Mouse (Mus musculus) MEL (cell line): ENCODE data around the gene Zdhhc14. TPM values are rescaled to one million over a fixed set of nuclear protein-coding genes. Genes with fewer than 3 reads are reported as not detected.

Experiments
- DNase-seq: peaks from one replicate; pipeline ENCODE4 v3.0.0; 2011; ENCODE audit warnings: low read depth, low spot score
- H3K27ac ChIP-seq: 2 replicates; pipeline ENCODE4 v1.5.1; 2012; ENCODE audit warnings: low read depth, mild to moderate bottlenecking, control low read depth, low read length, moderate library complexity; ENCODE audit not compliant: control insufficient read depth
- H3K27me3 ChIP-seq, 2 experiments: fragments of 150-350 bp in 1 of 2; sonication (generic) in 1 of 2; 2 replicates each; pipeline ENCODE4 v1.6.1; 2012; ENCODE audit warnings: low read length in 2 of 2, mild to moderate bottlenecking in 2 of 2, improper control_type of control experiment in 1 of 2, moderate library complexity in 1 of 2; ENCODE audit not compliant: insufficient read depth in 2 of 2, control insufficient read depth in 1 of 2
- H3K36me3 ChIP-seq, 2 experiments: 2 replicates each; pipeline ENCODE4 v1.6.1; 2012 to 2014; ENCODE audit warnings: low read length in 2 of 2, improper control_type of control experiment in 1 of 2, inconsistent platforms in 1 of 2, mild to moderate bottlenecking in 1 of 2; ENCODE audit not compliant: insufficient read depth in 2 of 2, control insufficient read depth in 1 of 2
- H3K4me1 ChIP-seq, 2 experiments: fragments of 150-350 bp in 1 of 2; sonication (generic) in 1 of 2; 2 replicates each; pipeline ENCODE4 v1.6.1; 2012; ENCODE audit warnings: low read length in 2 of 2, improper control_type of control experiment in 1 of 2, mild to moderate bottlenecking in 1 of 2; ENCODE audit not compliant: insufficient read depth in 2 of 2, control insufficient read depth in 1 of 2
- H3K4me3 ChIP-seq, 2 experiments: fragments of 150-350 bp in 1 of 2; sonication (generic) in 1 of 2; 2 replicates each; pipeline ENCODE4 v1.5.1; 2012; ENCODE audit warnings: low read depth in 2 of 2, low read length in 2 of 2, mild to moderate bottlenecking in 2 of 2, moderate library complexity in 2 of 2, control low read depth in 1 of 2, improper control_type of control experiment in 1 of 2; ENCODE audit not compliant: control insufficient read depth in 1 of 2, insufficient read depth in 1 of 2
- H3K79me2 ChIP-seq: 2 replicates; pipeline ENCODE4 v1.6.1; 2012; ENCODE audit warnings: mild to moderate bottlenecking, low read length, moderate library complexity; ENCODE audit not compliant: control insufficient read depth, poor library complexity, insufficient read depth
- H3K9ac ChIP-seq: 2 replicates; pipeline ENCODE4 v1.6.1; 2012; ENCODE audit warnings: low read depth, mild to moderate bottlenecking, control low read depth, low read length, moderate library complexity; ENCODE audit not compliant: control insufficient read depth, poor library complexity, severe bottlenecking
- H3K9me3 ChIP-seq: fragments of 150-350 bp; sonication (generic); replicated peaks from 2 replicates; pipeline ENCODE4 v1.6.1; 2012; ENCODE audit warnings: mild to moderate bottlenecking, low read length, improper control_type of control experiment, moderate library complexity; ENCODE audit not compliant: insufficient read depth
- BHLHE40 ChIP-seq: IDR thresholded peaks from 2 replicates; pipeline ENCODE4 v1.6.1; 2012; ENCODE audit warnings: low read depth, mild to moderate bottlenecking, inconsistent platforms, low read length, improper control_type of control experiment, borderline replicate concordance
- CHD2 ChIP-seq: IDR thresholded peaks from 2 replicates; pipeline ENCODE4 v1.6.1; 2011; ENCODE audit warnings: low read length, improper control_type of control experiment
- EP300 ChIP-seq, 2 experiments: IDR thresholded peaks; 2 replicates each; pipeline ENCODE4 v1.6.1; 2011; ENCODE audit warnings: improper control_type of control experiment in 2 of 2, low read length in 2 of 2, low read depth in 1 of 2, mild to moderate bottlenecking in 1 of 2
- ETS1 ChIP-seq: IDR thresholded peaks from 2 replicates; pipeline ENCODE4 v1.6.1; 2012; ENCODE audit warnings: low read depth, mild to moderate bottlenecking, inconsistent platforms, low read length, improper control_type of control experiment, moderate library complexity
- HCFC1 ChIP-seq: IDR thresholded peaks from 2 replicates; pipeline ENCODE4 v1.6.1; 2012; ENCODE audit warnings: low read depth, mild to moderate bottlenecking, inconsistent platforms, low read length, improper control_type of control experiment, moderate library complexity
- JUND ChIP-seq: IDR thresholded peaks from 2 replicates; pipeline ENCODE4 v1.6.1; 2011; ENCODE audit warnings: low read depth, mild to moderate bottlenecking, improper control_type of control experiment, low read length
- KAT2A ChIP-seq: conservative IDR thresholded peaks from 2 replicates; pipeline ENCODE4 v1.6.1; 2012; ENCODE audit warnings: low read depth, low read length, improper control_type of control experiment, inconsistent platforms
- MAFK ChIP-seq: IDR thresholded peaks from 2 replicates; pipeline ENCODE4 v1.6.1; 2011; ENCODE audit warnings: low read depth, mild to moderate bottlenecking, low read length, improper control_type of control experiment, borderline replicate concordance
- MAX ChIP-seq: IDR thresholded peaks from 2 replicates; pipeline ENCODE4 v1.6.1; 2011; ENCODE audit warnings: low read length, improper control_type of control experiment
- MEF2A ChIP-seq: IDR thresholded peaks from 2 replicates; pipeline ENCODE4 v1.6.1; 2014; ENCODE audit warnings: low read depth, mild to moderate bottlenecking, inconsistent platforms, low read length, improper control_type of control experiment; ENCODE audit not compliant: poor library complexity, insufficient replicate concordance, severe bottlenecking; ENCODE audit errors: extremely low read depth
- MXI1 ChIP-seq: IDR thresholded peaks from 2 replicates; pipeline ENCODE4 v1.6.1; 2011; ENCODE audit warnings: mild to moderate bottlenecking, low read depth, low read length, improper control_type of control experiment
- NRF1 ChIP-seq: IDR thresholded peaks from 2 replicates; pipeline ENCODE4 v1.6.1; 2014; ENCODE audit warnings: low read depth, mild to moderate bottlenecking, inconsistent platforms, low read length, improper control_type of control experiment, moderate library complexity; ENCODE audit not compliant: poor library complexity, insufficient read depth, severe bottlenecking
- POLR2A ChIP-seq, 2 experiments: IDR thresholded peaks; 2 replicates each; pipeline ENCODE4 v1.6.1; 2011 to 2012; ENCODE audit warnings: low read length in 2 of 2, mild to moderate bottlenecking in 2 of 2, control low read depth in 1 of 2, improper control_type of control experiment in 1 of 2, low read depth in 1 of 2, moderate library complexity in 1 of 2; ENCODE audit not compliant: control insufficient read depth in 1 of 2, insufficient read depth in 1 of 2, poor library complexity in 1 of 2
- POLR2AphosphoS2 ChIP-seq: IDR thresholded peaks from 2 replicates; pipeline ENCODE4 v1.6.1; 2011; ENCODE audit warnings: low read length, improper control_type of control experiment
- POLR2AphosphoS5 ChIP-seq: IDR thresholded peaks from 2 replicates; pipeline ENCODE4 v1.6.1; 2012; ENCODE audit warnings: low read depth, borderline replicate concordance, mild to moderate bottlenecking, inconsistent platforms, low read length, moderate library complexity, mixed read lengths
- TAL1 ChIP-seq: IDR thresholded peaks from 2 replicates; pipeline ENCODE4 v1.6.1; 2012; ENCODE audit warnings: mild to moderate bottlenecking, inconsistent platforms, low read length, moderate library complexity, mixed read lengths
- TBP ChIP-seq: IDR thresholded peaks from 2 replicates; pipeline ENCODE4 v1.8.0; 2011; ENCODE audit warnings: low read depth, low read length, improper control_type of control experiment
- TCF12 ChIP-seq: IDR thresholded peaks from 2 replicates; pipeline ENCODE4 v1.6.1; 2014; ENCODE audit warnings: low read depth, mild to moderate bottlenecking, inconsistent platforms, low read length, improper control_type of control experiment, moderate library complexity
- UBTF ChIP-seq: IDR thresholded peaks from 2 replicates; pipeline ENCODE4 v1.6.1; 2012; ENCODE audit warnings: low read depth, mild to moderate bottlenecking, inconsistent platforms, low read length, improper control_type of control experiment, moderate library complexity, borderline replicate concordance; ENCODE audit not compliant: insufficient read depth
- USF2 ChIP-seq, 2 experiments: IDR thresholded peaks; 2 replicates each; pipeline ENCODE4 v1.6.1; 2011 to 2012; ENCODE audit warnings: improper control_type of control experiment in 2 of 2, low read length in 2 of 2, borderline replicate concordance in 1 of 2, inconsistent platforms in 1 of 2, low read depth in 1 of 2, mild to moderate bottlenecking in 1 of 2; ENCODE audit not compliant: insufficient read depth in 1 of 2
- ZMIZ1 ChIP-seq: IDR thresholded peaks from 2 replicates; pipeline ENCODE4 v1.6.1; 2012; ENCODE audit warnings: low read depth, mild to moderate bottlenecking, inconsistent platforms, low read length, improper control_type of control experiment, moderate library complexity
- ZNF384 ChIP-seq: IDR thresholded peaks from 2 replicates; pipeline ENCODE4 v1.6.1; 2012; ENCODE audit warnings: low read depth, mild to moderate bottlenecking, inconsistent platforms, low read length, improper control_type of control experiment
- polyA plus RNA-seq, 2 experiments: library from polyadenylated mRNA; stranded (reverse) in 1 of 2; unstranded in 1 of 2; fragments of >175 nt in 1 of 2; fragments of >200 nt in 1 of 2; gene quantifications; 2 replicates each; pipeline versions ENCODE4 v1.2.1 to v1.2.4; 2012; ENCODE audit warnings: low replicate concordance in 2 of 2, low read depth in 1 of 2; ENCODE audit not compliant: insufficient read length in 2 of 2, insufficient read depth in 1 of 2, missing spikeins in 1 of 2
- total RNA-seq: library from RNA; depleted of rRNA; stranded (reverse); fragments of 300-350 nt; gene quantifications from 2 replicates; pipeline ENCODE4 v1.2.3, GENCODE M21; 2012

Gene Zdhhc14
- total and polyA plus RNA-seq, 3 experiments = 3.4 to 4.9 TPM; not detected in 1

DNA sequence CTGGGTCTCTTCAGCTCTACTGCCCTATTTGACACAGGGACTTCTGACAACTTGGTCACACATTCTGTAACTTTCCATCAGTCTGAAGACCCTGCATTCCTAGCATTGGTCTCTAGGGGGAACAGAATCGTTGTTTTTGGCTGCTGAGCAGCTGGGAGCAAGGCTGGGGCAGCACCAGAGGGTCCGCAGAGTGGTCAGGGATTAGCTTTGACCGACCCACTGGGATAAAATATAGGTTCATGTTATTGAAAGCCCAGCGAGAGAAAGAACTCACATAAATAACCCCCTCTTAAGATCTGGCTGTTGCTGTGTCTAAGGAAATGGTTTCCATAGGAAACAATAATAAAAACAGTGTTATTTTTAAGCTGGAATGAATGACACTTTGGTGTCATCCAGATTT, 25.2 kb upstream of the Zdhhc14 start:
- no peak for DNase-seq
- Histone ChIP-seq H3K9me3 (no peaks in the 10 kb centered on the region), H3K27ac (no peak overlapping the region), H3K36me3 (no peaks in the 10 kb centered on the region), H3K4me1 (no peaks in the 10 kb centered on the region), H3K9ac (no peak overlapping the region), H3K27me3 (peaks cover 0 to 1% of the 10 kb centered on the region in 2 experiments; a peak in 1 of 4 replicates), H3K4me3 (no peak overlapping the region), H3K79me2 (no peaks in the 10 kb centered on the region)
- TF ChIP-seq TAL1 = no peak
- TF ChIP-seq USF2 (IDR thresholded peaks at IDR 0.05; ENCODE audit: borderline replicate concordance in 1 of 2, insufficient read depth in 1 of 2, low read depth in 1 of 2, low read length in 2 of 2) = no peak

GRCm38 (mm10) chr17:5472268-5472667, 20.1 kb upstream of the Zdhhc14 start:
- no peak for TF ChIP-seq HCFC1
- TF ChIP-seq UBTF = no peak
- TF ChIP-seq KAT2A = no peak
- no peak for TF ChIP-seq CHD2

DNA sequence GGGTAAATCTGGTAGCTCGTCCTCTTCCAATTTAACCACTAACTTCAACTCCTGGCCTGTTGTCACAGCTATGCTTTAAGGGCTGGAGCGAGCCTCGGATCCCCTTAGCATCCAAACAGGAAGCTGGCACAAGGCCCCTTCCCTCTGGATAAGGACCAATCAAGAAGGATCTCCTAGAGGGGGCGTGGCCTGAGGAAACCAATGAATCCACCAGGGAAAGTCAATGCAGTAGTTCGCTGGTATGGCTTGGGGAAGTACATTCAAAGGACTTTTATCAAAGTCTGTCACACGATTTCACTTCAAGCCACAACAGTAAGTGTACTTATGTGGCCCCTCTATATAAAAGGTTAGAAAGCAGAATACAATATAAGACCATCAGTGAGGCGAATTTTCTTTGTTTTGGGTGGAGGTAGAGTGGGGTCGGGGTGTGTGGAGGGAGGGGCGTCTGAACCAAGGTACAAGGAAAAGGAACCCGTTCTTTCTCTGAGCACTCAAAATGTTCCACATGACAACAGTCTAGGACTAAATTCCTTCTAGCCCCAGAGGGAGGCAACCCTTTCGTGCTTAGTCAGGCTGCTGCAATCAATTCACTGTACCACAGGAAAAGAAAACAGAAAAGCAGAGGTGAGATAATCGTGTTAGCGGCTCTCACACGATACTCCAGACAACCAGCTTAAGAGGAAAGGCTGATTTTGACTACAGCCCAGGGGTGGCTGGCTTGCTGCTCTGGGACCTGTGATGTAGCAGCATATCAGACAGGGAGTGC, 16.2 kb upstream of the Zdhhc14 start:
- Histone ChIP-seq H3K27me3 (no peaks in the 10 kb centered on the region), H3K27ac (peak overlapping the region; percentile 40), H3K4me1 (peaks cover 0 to 5% of the 10 kb centered on the region in 2 experiments; a peak in 1 of 4 replicates), H3K79me2 (no peaks in the 10 kb centered on the region), H3K36me3 (peaks cover 0 to 2% of the 10 kb centered on the region in 2 experiments; a peak in 2 of 4 replicates), H3K9me3 (no peaks in the 10 kb centered on the region), H3K4me3 (peak overlapping the region; percentile 50 to 56), H3K9ac (peak overlapping the region; percentile 54)
- peak; percentile 95 for DNase-seq
- no peak for TF ChIP-seq MAFK
- no peak for TF ChIP-seq NRF1
- no peak for TF ChIP-seq ZMIZ1
- 0 out of 2 replicates have a peak, but pooled peaks have one; percentile 14 for TF ChIP-seq BHLHE40
- TF ChIP-seq EP300 (IDR thresholded peaks at IDR 0.05; ENCODE audit: low read depth in 1 of 2, low read length in 2 of 2) = peak; percentile 5 to 38; a peak in 2 of 4 replicates
- TF ChIP-seq MEF2A = no peak
- TF ChIP-seq HCFC1 = no peak; the same call in none of the 2 replicates
- no peak for TF ChIP-seq TCF12
- 0 out of 2 replicates have a peak, but pooled peaks have one; percentile 45 for TF ChIP-seq MAX
- TF ChIP-seq POLR2AphosphoS2 = no peak
- no peak; the same call in none of the 2 replicates for TF ChIP-seq MXI1
- TF ChIP-seq POLR2AphosphoS5 = no peak
- no peak for TF ChIP-seq CHD2
- peak in 1 of 2 experiments; percentile 56; a peak in 2 of 4 replicates for TF ChIP-seq POLR2A (IDR thresholded peaks at IDR 0.05; ENCODE audit: control insufficient read depth in 1 of 2, insufficient read depth in 1 of 2, low read depth in 1 of 2, low read length in 2 of 2, poor library complexity in 1 of 2)
- TF ChIP-seq JUND = no peak
- TF ChIP-seq ETS1 = no peak
- peak; percentile 51; the same call in 1 of the 2 replicates for TF ChIP-seq TBP
- TF ChIP-seq ZNF384 = no peak
- no peak for TF ChIP-seq USF2 (IDR thresholded peaks at IDR 0.05; ENCODE audit: borderline replicate concordance in 1 of 2, insufficient read depth in 1 of 2, low read depth in 1 of 2, low read length in 2 of 2)

More at GRCm38 (mm10) chr17:5472268-5472667, 20.1 kb upstream of the Zdhhc14 start:
- H3K36me3 ChIP-seq = peaks cover 0 to 2% of the 10 kb centered on the region in 2 experiments; a peak in 2 of 4 replicates
- H3K9ac ChIP-seq = no peak overlapping the region
- no peak overlapping the region for H3K27ac ChIP-seq
- DNase-seq = peak; percentile 49
- peaks cover 0 to 5% of the 10 kb centered on the region in 2 experiments; a peak in 1 of 4 replicates for H3K4me1 ChIP-seq
- 0 out of 4 replicates have a peak, but pooled peaks cover 0 to 1% of the 10 kb centered on the region in 2 experiments for H3K27me3 ChIP-seq
- H3K9me3 ChIP-seq = no peaks in the 10 kb centered on the region
- no peaks in the 10 kb centered on the region for H3K79me2 ChIP-seq
- no peak overlapping the region for H3K4me3 ChIP-seq
